Mouse (Mus musculus) G1E (cell line): ENCODE data around the gene Adcy2. TPM values are rescaled to one million over a fixed set of nuclear protein-coding genes. Genes with fewer than 3 reads are reported as not detected.

Experiments used
- ATAC-seq: 2 replicates; pipeline ENCODE4 v1.8.0; 2016; ENCODE audit warnings: mild to moderate bottlenecking; ENCODE audit not compliant: insufficient number of reproducible peaks, poor library complexity, low FRiP score, severe bottlenecking; ENCODE audit errors: extremely low read depth
- DNase-seq: peaks from one replicate; pipeline ENCODE4 v3.0.0; 2012; ENCODE audit warnings: low spot score
- H3K27me3 ChIP-seq: 2 replicates; pipeline ENCODE4 v1.6.1; 2012; ENCODE audit warnings: mild to moderate bottlenecking, low read length, inconsistent platforms; ENCODE audit not compliant: insufficient read depth
- H3K36me3 ChIP-seq: replicated peaks from 2 replicates; pipeline ENCODE3; 2012; ENCODE audit warnings: mild to moderate bottlenecking, inconsistent platforms
- H3K4me1 ChIP-seq: 2 replicates; pipeline ENCODE4 v1.6.1; 2012; ENCODE audit warnings: low read depth, low read length, inconsistent platforms, mixed read lengths; ENCODE audit not compliant: insufficient read depth
- H3K4me3 ChIP-seq: 2 replicates; pipeline ENCODE4 v1.5.1; 2012; ENCODE audit warnings: low read depth, mild to moderate bottlenecking, inconsistent platforms, low read length, moderate library complexity, mixed read lengths
- H3K9me3 ChIP-seq: replicated peaks from 2 replicates; pipeline ENCODE4 v1.6.1; 2012; ENCODE audit warnings: inconsistent platforms
- CTCF ChIP-seq: IDR thresholded peaks from 2 replicates; pipeline ENCODE4 v1.5.1; 2012; ENCODE audit warnings: low read depth, low read length, inconsistent platforms, mixed read lengths
- GATA1 ChIP-seq: IDR thresholded peaks from 2 replicates; pipeline ENCODE4 v1.6.1; 2012; ENCODE audit warnings: borderline replicate concordance, low read length, inconsistent platforms, mixed read lengths
- GATA2 ChIP-seq: IDR thresholded peaks from 2 replicates; pipeline ENCODE4 v1.6.1; 2012; ENCODE audit warnings: low read depth, low read length, inconsistent platforms, borderline replicate concordance
- POLR2AphosphoS5 ChIP-seq: IDR thresholded peaks from 2 replicates; pipeline ENCODE4 v1.6.1; 2012; ENCODE audit warnings: low read depth, low read length, inconsistent platforms; ENCODE audit not compliant: insufficient replicate concordance
- TAL1 ChIP-seq: conservative IDR thresholded peaks from 2 replicates; pipeline ENCODE4 v1.6.1; 2012; ENCODE audit warnings: low read depth, low read length, inconsistent platforms, mixed read lengths
- polyA plus RNA-seq: library from polyadenylated mRNA; stranded (reverse); fragments of >175 nt; gene quantifications from 2 replicates; pipeline ENCODE4 v1.2.3, GENCODE M21; 2012
- total RNA-seq, 2 experiments: library from RNA; stranded (forward) in 1 of 2; stranded (reverse) in 1 of 2; fragments of 200-1000 nt in 1 of 2; fragments of >200 nt in 1 of 2; fragmentation: Nextera tagmentation in 1 of 2; gene quantifications; 2 replicates each; pipeline ENCODE4 v1.2.3; 2014 to 2017

Gene Adcy2
- total and polyA plus RNA-seq, 3 experiments: 0.05 TPM; not detected in 2

DNA sequence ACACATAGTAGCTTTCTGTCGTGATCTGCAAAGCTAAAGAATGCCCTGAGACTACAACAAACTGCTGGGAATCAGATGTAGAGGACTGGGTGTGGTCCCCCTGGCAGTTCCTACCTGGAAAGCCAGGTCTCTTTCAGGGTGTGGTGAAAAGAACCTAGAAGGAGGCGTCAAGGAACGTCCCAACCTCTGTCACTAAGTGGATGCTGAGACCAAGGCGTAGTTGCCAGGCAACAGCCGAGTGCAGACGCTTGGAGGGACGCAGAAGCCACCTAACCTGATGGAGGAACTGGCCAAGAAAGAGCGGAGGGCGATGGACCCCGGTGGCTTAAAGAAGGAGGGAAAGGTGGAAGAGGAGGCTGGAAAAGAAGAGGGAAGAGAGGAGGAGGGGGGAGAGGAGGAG is 402.1 kb downstream of the Adcy2 start, which contains the start of gene 1700001L19Rik:
TSS of gene 1700001L19Rik (plus strand) at position 223 of the 400 bp plus-strand sequence.
- H3K27me3 ChIP-seq: no peaks in the 10 kb centered on the region
- no peak for TF ChIP-seq POLR2AphosphoS5
- no peak for TF ChIP-seq TAL1
- no peak for TF ChIP-seq GATA2
- TF ChIP-seq CTCF: no peak
- no peak for TF ChIP-seq GATA1
- H3K4me1 ChIP-seq: no peaks in the 10 kb centered on the region
- DNase-seq (no peak), ATAC-seq (no peak)
- peaks cover 18% of the 10 kb centered on the region for H3K36me3 ChIP-seq
- no peaks in the 10 kb centered on the region; the same call in 1 of the 2 replicates for H3K9me3 ChIP-seq
- H3K4me3 ChIP-seq: no peak within 1 kb of the TSS

DNA sequence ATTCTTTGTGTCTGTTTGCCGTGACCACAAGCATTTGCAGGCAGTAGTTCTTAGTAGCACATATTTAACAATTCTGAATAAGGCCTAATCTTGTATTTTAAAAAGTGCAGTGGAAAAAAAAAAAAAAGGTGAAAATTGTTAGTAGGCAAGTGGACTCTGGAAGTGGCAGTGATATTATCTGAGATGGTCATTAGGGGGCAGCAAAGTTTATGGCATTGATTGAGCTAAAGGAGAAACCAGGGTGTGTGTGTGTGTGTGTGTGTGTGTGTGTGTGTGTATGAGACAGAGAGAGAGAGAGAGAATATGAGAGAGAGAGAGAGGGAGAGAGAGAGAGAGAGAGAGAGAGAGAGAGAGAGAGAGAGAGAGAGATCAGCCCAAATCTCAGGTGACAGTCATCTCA is 405.5 kb downstream of the Adcy2 start:
- no peak overlapping the region for H3K4me3 ChIP-seq
- TF ChIP-seq GATA2 (no peak), TAL1 (no peak), GATA1 (no peak), POLR2AphosphoS5 (no peak), CTCF (no peak)
- no peaks in the 10 kb centered on the region for H3K4me1 ChIP-seq
- H3K27me3 ChIP-seq: no peaks in the 10 kb centered on the region
- H3K9me3 ChIP-seq: no peaks in the 10 kb centered on the region; the same call in 1 of the 2 replicates
- ATAC-seq (0 out of 2 replicates have a peak, but pooled peaks have one; percentile 42), DNase-seq (no peak)
- peaks cover 51% of the 10 kb centered on the region for H3K36me3 ChIP-seq

GRCm38 (mm10) chr13:68588352-68588751 is 411.0 kb downstream of the Adcy2 start:
- DNase-seq: no peak
- no peak; the same call in 1 of the 2 replicates for ATAC-seq
- no peak overlapping the region for H3K4me3 ChIP-seq
- H3K9me3 ChIP-seq: no peaks in the 10 kb centered on the region
- no peaks in the 10 kb centered on the region for H3K27me3 ChIP-seq
- TF ChIP-seq GATA2 (no peak), CTCF (no peak), TAL1 (no peak), GATA1 (no peak), POLR2AphosphoS5 (no peak)
- H3K36me3 ChIP-seq: peaks cover 98% of the 10 kb centered on the region
- peaks cover 33% of the 10 kb centered on the region for H3K4me1 ChIP-seq

GRCm38 (mm10) chr13:68585441-68585840 is 413.9 kb downstream of the Adcy2 start:
- ATAC-seq: no peak
- no peak for TF ChIP-seq CTCF
- no peak for TF ChIP-seq TAL1
- TF ChIP-seq POLR2AphosphoS5: no peak
- no peak for TF ChIP-seq GATA2
- TF ChIP-seq GATA1: no peak
- no peak for DNase-seq
- Histone ChIP-seq H3K36me3 (peaks cover 71% of the 10 kb centered on the region), H3K9me3 (no peaks in the 10 kb centered on the region), H3K27me3 (no peaks in the 10 kb centered on the region), H3K4me1 (peaks cover 41% of the 10 kb centered on the region), H3K4me3 (no peak overlapping the region)

GRCm38 (mm10) chr13:68583961-68584360 is 415.4 kb downstream of the Adcy2 start:
- Histone ChIP-seq H3K4me3 (no peak overlapping the region; the same call in 1 of the 2 replicates), H3K9me3 (no peaks in the 10 kb centered on the region), H3K36me3 (peaks cover 69% of the 10 kb centered on the region), H3K27me3 (no peaks in the 10 kb centered on the region), H3K4me1 (peaks cover 53% of the 10 kb centered on the region)
- DNase-seq (no peak), ATAC-seq (no peak)
- TF ChIP-seq GATA2 (no peak), GATA1 (no peak), CTCF (no peak), POLR2AphosphoS5 (no peak), TAL1 (no peak)

DNA sequence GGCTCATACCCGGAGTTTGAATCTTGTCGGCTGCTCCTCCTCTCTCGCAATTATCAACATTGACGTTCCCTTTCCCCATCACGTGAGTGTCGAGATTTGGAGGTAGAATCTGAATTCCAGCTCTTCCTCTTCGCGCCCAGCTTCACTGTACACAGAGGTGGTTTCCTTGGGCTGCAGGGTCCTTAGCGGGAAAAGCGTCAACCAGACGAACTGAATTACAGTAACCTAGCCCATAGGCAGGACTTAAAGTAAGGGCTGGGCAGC is 416.9 kb downstream of the Adcy2 start:
- TF ChIP-seq POLR2AphosphoS5 (no peak), TAL1 (no peak)
- Histone ChIP-seq H3K9me3 (no peaks in the 10 kb centered on the region), H3K4me3 (peak overlapping the region; percentile 76), H3K27me3 (no peaks in the 10 kb centered on the region), H3K4me1 (peaks cover 49% of the 10 kb centered on the region), H3K36me3 (peaks cover 68% of the 10 kb centered on the region)
- DNase-seq: no peak
- ATAC-seq: no peak

DNA sequence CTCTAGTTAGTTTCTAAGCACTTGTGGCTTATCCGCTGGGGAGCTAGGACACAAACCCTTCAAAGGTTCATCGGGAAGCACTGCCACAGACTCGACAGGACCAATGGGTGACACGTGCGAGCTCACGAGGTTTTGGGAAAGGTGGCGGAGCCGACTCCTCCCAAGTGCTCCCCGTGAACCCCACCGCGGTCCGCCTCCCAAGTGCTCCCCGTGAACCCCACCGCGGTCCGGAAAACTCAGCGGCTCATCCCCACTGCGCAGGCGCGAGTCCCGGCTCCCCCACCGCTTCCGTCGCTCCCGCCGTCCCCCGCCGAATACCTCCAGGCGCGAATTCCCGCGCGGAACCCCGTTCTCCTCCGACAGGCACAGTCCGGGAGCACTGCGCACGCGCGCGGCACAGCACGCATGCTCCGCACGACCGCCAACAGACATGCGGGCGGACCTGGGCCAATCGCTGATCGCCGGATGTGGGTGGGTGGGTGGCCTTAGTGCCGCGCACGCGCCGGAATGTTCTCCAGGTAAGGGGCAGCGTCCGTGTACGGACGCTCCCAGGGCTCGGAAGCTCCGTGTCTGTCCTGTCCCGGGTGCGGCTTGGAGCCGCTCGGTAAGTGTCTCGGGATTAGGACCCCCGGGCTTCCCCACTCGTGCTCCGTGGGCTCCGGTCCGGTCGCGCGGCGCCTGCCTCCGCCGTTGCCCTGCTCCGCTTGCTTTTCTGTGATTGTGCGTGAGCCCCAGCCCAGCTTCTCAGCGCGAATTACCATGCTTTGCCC is 417.4 kb downstream of the Adcy2 start, which contains the start of the genes Mtrr and Fastkd3:
TSS of gene Mtrr (minus strand) at position 403 of the 770 bp plus-strand sequence.
TSS of gene Fastkd3 (plus strand) at position 488 of the 770 bp plus-strand sequence.
- peaks cover 68% of the 10 kb centered on the region for H3K36me3 ChIP-seq
- TF ChIP-seq GATA2 (no peak), POLR2AphosphoS5 (no peak), GATA1 (no peak), CTCF (no peak), TAL1 (no peak)
- H3K4me3 ChIP-seq: peak within 1 kb of the TSS; percentile 76
- H3K4me1 ChIP-seq: peaks cover 47% of the 10 kb centered on the region
- H3K27me3 ChIP-seq: no peaks in the 10 kb centered on the region
- peak; percentile 79 for ATAC-seq
- no peaks in the 10 kb centered on the region for H3K9me3 ChIP-seq
- DNase-seq: peak; percentile 87
